Mouse (Mus musculus) forebrain, postnatal 0 days (tissue): ENCODE results near the gene 2310034G01Rik. TPM values are rescaled to one million over a fixed set of nuclear protein-coding genes. Genes with fewer than 3 reads are reported as not detected.

Source experiments
- ATAC-seq: fragments of 200-750 bp; cut with Nextera tagmentation; 2 replicates; pipeline ENCODE4 v1.8.0; 2017; ENCODE audit warnings: mild to moderate bottlenecking, moderate library complexity
- DNase-seq: peaks from one replicate; pipeline ENCODE4 v3.0.0-alpha.2; 2015
- H3K27ac ChIP-seq: fragments of 300-500 bp; sonication (generic); 2 replicates; pipeline ENCODE4 v1.5.1; 2014; ENCODE audit warnings: low read depth, mild to moderate bottlenecking, antibody characterized with exemption, low read length, moderate library complexity, mixed read lengths
- H3K27me3 ChIP-seq: fragments of 300-500 bp; sonication (generic); 2 replicates; pipeline ENCODE4 v1.6.1; 2014; ENCODE audit warnings: mild to moderate bottlenecking, low read length, mixed read lengths; ENCODE audit not compliant: insufficient read depth
- H3K36me3 ChIP-seq: fragments of 300-500 bp; sonication (generic); 2 replicates; pipeline ENCODE4 v1.6.1; 2014; ENCODE audit warnings: mild to moderate bottlenecking, moderate library complexity; ENCODE audit not compliant: insufficient read depth
- H3K4me1 ChIP-seq: fragments of 300-500 bp; sonication (generic); 2 replicates; pipeline ENCODE4 v1.6.1; 2014; ENCODE audit warnings: antibody characterized with exemption; ENCODE audit not compliant: insufficient read depth
- H3K4me2 ChIP-seq: fragments of 300-500 bp; sonication (generic); 2 replicates; pipeline ENCODE4 v1.6.1; 2014; ENCODE audit warnings: low read depth, mild to moderate bottlenecking, moderate library complexity
- H3K4me3 ChIP-seq: fragments of 300-500 bp; sonication (generic); 2 replicates; pipeline ENCODE4 v1.5.1; 2014; ENCODE audit warnings: low read depth, low read length, mixed read lengths
- H3K9ac ChIP-seq: fragments of 300-500 bp; sonication (generic); 2 replicates; pipeline ENCODE4 v1.6.1; 2014; ENCODE audit warnings: mild to moderate bottlenecking
- H3K9me3 ChIP-seq: fragments of 300-500 bp; sonication (generic); 2 replicates; pipeline ENCODE4 v1.6.1; 2016; ENCODE audit warnings: low read length
- CTCF ChIP-seq: sonication (generic); IDR thresholded peaks from 2 replicates; pipeline ENCODE4 v1.5.1; 2016; ENCODE audit warnings: antibody characterized with exemption, control low read depth, low read depth
- WGBS: fragments of 180-500 bp; shearing (Covaris S2); extraction: QIAGEN DNeasy Blood & Tissue Kit; methylation state at CpG from one replicate; pipeline ENCODE4 v1.1.7; 2014; 5-methylcytosine and 5-hydroxymethylcytosine counted together
- microRNA counts: library from miRNA; unstranded; fragments of <30 nt; microRNA quantifications from one replicate; lab custom pipeline; 2015
- microRNA-seq, 2 experiments: library from miRNA; unstranded; fragments of <30 nt; microRNA quantifications; one replicate each; pipeline ENCODE4; 2016
- polyA plus RNA-seq: library from polyadenylated mRNA; unstranded; fragments of >200 nt; fragmentation: Nextera tagmentation; extraction: Ambion mirVana; gene quantifications from 2 replicates; pipeline ENCODE4 v1.2.1, GENCODE M21; 2015
- total RNA-seq: library from RNA; depleted of rRNA; stranded (reverse); fragments of >200 nt; gene quantifications from 2 replicates; pipeline ENCODE4 v1.2.3, GENCODE M21; 2014; rRNA removed

2310034G01Rik gene
- total and polyA plus RNA-seq, 2 experiments from 2014 or later, result 2.3 to 4.3 TPM

- TF ChIP-seq CTCF, result no peak
- H3K4me1 ChIP-seq, result peaks cover 6% of the 10 kb centered on the region; the same call in 1 of the 2 replicates
- DNase-seq, result no peak
- H3K4me3 ChIP-seq, result no peak overlapping the region
- H3K27me3 ChIP-seq, result peaks cover 10% of the 10 kb centered on the region; the same call in 1 of the 2 replicates
- H3K9me3 ChIP-seq, result no peaks in the 10 kb centered on the region
- H3K9ac ChIP-seq, result no peak overlapping the region
- no peaks in the 10 kb centered on the region for H3K36me3 ChIP-seq
- no peak overlapping the region for H3K4me2 ChIP-seq
- no peak overlapping the region for H3K27ac ChIP-seq
- ATAC-seq, result no peak
- WGBS, result 37% methylated on average over 8 of the region's 8 CpGs
Observed at GRCm38 (mm10) chr19:46300294-46301045, 49.6 kb downstream of the 2310034G01Rik start.

MicroRNA genes within 50 kb of the gene (microRNA counts, 519-probe panel; counts per million panel counts)
- not detected for microRNA mmu-miR-146b (lab: Ali Mortazavi, UCI)

Small RNA genes lying within 50 kb of the gene (microRNA-seq; reads per million reads assigned to microRNA genes)
- 4.1 to 8.5 reads per million in 2 experiments for gene Mir146b

Other genes starting within 250 kb of the 2310034G01Rik start
- gene Elovl3, start 218.4 kb downstream of the 2310034G01Rik start, total RNA-seq, result not detected in 2 replicates
- gene Elovl3, start 218.4 kb downstream of the 2310034G01Rik start, polyA plus RNA-seq, result 0.11 TPM in 1 of 2 replicates, not detected in the other
- 0.31 TPM in 1 of 2 replicates, not detected in the other for gene Pitx3, start 202.0 kb downstream of the 2310034G01Rik start, total RNA-seq
- 0.41 TPM in 1 of 2 replicates, not detected in the other for gene Pitx3, start 202.0 kb downstream of the 2310034G01Rik start, polyA plus RNA-seq
- gene Gbf1, start 197.8 kb downstream of the 2310034G01Rik start, total RNA-seq, result 44.9 and 54.4 TPM in 2 replicates
- gene Gbf1, start 197.8 kb downstream of the 2310034G01Rik start, polyA plus RNA-seq, result 29.7 and 41.9 TPM in 2 replicates
- 2.2 TPM in 2 replicates for gene Nfkb2, start 46.0 kb downstream of the 2310034G01Rik start, total RNA-seq
- gene Nfkb2, start 46.0 kb downstream of the 2310034G01Rik start, polyA plus RNA-seq, result 1.2 and 1.3 TPM in 2 replicates
- gene Psd, start 23.1 kb downstream of the 2310034G01Rik start, total RNA-seq, result 395 and 483 TPM in 2 replicates
- 158 and 178 TPM in 2 replicates for gene Psd, start 23.1 kb downstream of the 2310034G01Rik start, polyA plus RNA-seq
- 37.2 and 54.8 TPM in 2 replicates for gene Fbxl15, start 22.1 kb downstream of the 2310034G01Rik start, total RNA-seq
- 50.3 and 59.1 TPM in 2 replicates for gene Fbxl15, start 22.1 kb downstream of the 2310034G01Rik start, polyA plus RNA-seq
- 214 and 275 TPM in 2 replicates for gene Cuedc2, start 11.6 kb downstream of the 2310034G01Rik start, total RNA-seq
- 388 and 443 TPM in 2 replicates for gene Cuedc2, start 11.6 kb downstream of the 2310034G01Rik start, polyA plus RNA-seq
- 4.1 and 5.3 TPM in 2 replicates for gene Mfsd13a, start 9.2 kb downstream of the 2310034G01Rik start, total RNA-seq
- 11.5 and 14.1 TPM in 2 replicates for gene Mfsd13a, start 9.2 kb downstream of the 2310034G01Rik start, polyA plus RNA-seq
- 356 and 372 TPM in 2 replicates for gene Actr1a, start 45.4 kb upstream of the 2310034G01Rik start, total RNA-seq
- 360 and 367 TPM in 2 replicates for gene Actr1a, start 45.4 kb upstream of the 2310034G01Rik start, polyA plus RNA-seq
- gene Sufu, start 46.6 kb upstream of the 2310034G01Rik start, total RNA-seq, result 9.4 and 13.1 TPM in 2 replicates
- 12.7 and 17.7 TPM in 2 replicates for gene Sufu, start 46.6 kb upstream of the 2310034G01Rik start, polyA plus RNA-seq
- 68.6 and 76.5 TPM in 2 replicates for gene Trim8, start 151.4 kb upstream of the 2310034G01Rik start, total RNA-seq
- 25.9 and 28.2 TPM in 2 replicates for gene Trim8, start 151.4 kb upstream of the 2310034G01Rik start, polyA plus RNA-seq
- gene Arl3, start 222.9 kb upstream of the 2310034G01Rik start, total RNA-seq, result 98.1 and 138 TPM in 2 replicates
- 184 and 202 TPM in 2 replicates for gene Arl3, start 222.9 kb upstream of the 2310034G01Rik start, polyA plus RNA-seq
- gene Sfxn2, start 223.1 kb upstream of the 2310034G01Rik start, total RNA-seq, result 8.0 and 12.6 TPM in 2 replicates
- 8.2 and 10.6 TPM in 2 replicates for gene Sfxn2, start 223.1 kb upstream of the 2310034G01Rik start, polyA plus RNA-seq
- gene Wbp1l, start 248.8 kb upstream of the 2310034G01Rik start, total RNA-seq, result 32.6 and 37.0 TPM in 2 replicates
- 16.4 and 25.4 TPM in 2 replicates for gene Wbp1l, start 248.8 kb upstream of the 2310034G01Rik start, polyA plus RNA-seq